Mouse (Mus musculus) liver, embryonic 15.5 days (tissue): Measurements from ENCODE around the gene Stam. TPM values are rescaled to one million over a fixed set of nuclear protein-coding genes. Genes with fewer than 3 reads are reported as not detected.
"Not testable (repeated sequence)": the region's sequence is repeated elsewhere in the genome, so short reads cannot be mapped to it uniquely, and the experiment has no call there.

ENCODE experiments used
- ATAC-seq: fragments of 200-750 bp; cut with Nextera tagmentation; 2 replicates; pipeline ENCODE4 v1.8.0; 2017; ENCODE audit warnings: moderate number of reproducible peaks, mild to moderate bottlenecking, moderate library complexity; ENCODE audit not compliant: insufficient read depth
- H3K27ac ChIP-seq: fragments of 300-500 bp; sonication (generic); replicated peaks from 2 replicates; pipeline ENCODE4 v1.5.1; 2015; ENCODE audit warnings: mild to moderate bottlenecking, inconsistent platforms
- H3K27me3 ChIP-seq: fragments of 300-500 bp; sonication (generic); 2 replicates; pipeline ENCODE4 v1.6.1; 2015; ENCODE audit warnings: mild to moderate bottlenecking, inconsistent platforms
- H3K36me3 ChIP-seq: fragments of 300-500 bp; sonication (generic); replicated peaks from 2 replicates; pipeline ENCODE4 v1.6.1; 2015; ENCODE audit warnings: moderate library complexity, mild to moderate bottlenecking, inconsistent platforms
- H3K4me1 ChIP-seq: fragments of 300-500 bp; sonication (generic); replicated peaks from 2 replicates; pipeline ENCODE4 v1.6.1; 2015; ENCODE audit warnings: inconsistent platforms
- H3K4me2 ChIP-seq: fragments of 300-500 bp; sonication (generic); 2 replicates; pipeline ENCODE4 v1.6.1; 2015; ENCODE audit warnings: moderate library complexity, mild to moderate bottlenecking, inconsistent platforms
- H3K4me3 ChIP-seq: fragments of 300-500 bp; sonication (generic); replicated peaks from 2 replicates; pipeline ENCODE4 v1.5.1; 2015; ENCODE audit warnings: mild to moderate bottlenecking, inconsistent platforms
- H3K9ac ChIP-seq: fragments of 300-500 bp; sonication (generic); 2 replicates; pipeline ENCODE4 v1.6.1; 2015; ENCODE audit warnings: moderate library complexity, mild to moderate bottlenecking, inconsistent platforms
- H3K9me3 ChIP-seq: fragments of 300-500 bp; sonication (generic); replicated peaks from 2 replicates; pipeline ENCODE4 v1.6.1; 2016; ENCODE audit warnings: inconsistent platforms
- WGBS: fragments of 180-500 bp; shearing (Covaris S2); methylation state at CpG from one replicate; pipeline ENCODE4 v1.1.7; 2015; ENCODE audit warnings: mixed read lengths; ENCODE audit not compliant: insufficient replicate concordance; 5-methylcytosine and 5-hydroxymethylcytosine counted together
- polyA plus RNA-seq: library from polyadenylated mRNA; unstranded; fragments of >200 nt; fragmentation: Nextera tagmentation; extraction: Ambion mirVana; gene quantifications from 2 replicates; pipeline ENCODE4 v1.2.1, GENCODE M21; 2015

The Stam gene
- polyA plus RNA-seq, 1 experiment from 2014 or later, result 26.2 TPM

DNA sequence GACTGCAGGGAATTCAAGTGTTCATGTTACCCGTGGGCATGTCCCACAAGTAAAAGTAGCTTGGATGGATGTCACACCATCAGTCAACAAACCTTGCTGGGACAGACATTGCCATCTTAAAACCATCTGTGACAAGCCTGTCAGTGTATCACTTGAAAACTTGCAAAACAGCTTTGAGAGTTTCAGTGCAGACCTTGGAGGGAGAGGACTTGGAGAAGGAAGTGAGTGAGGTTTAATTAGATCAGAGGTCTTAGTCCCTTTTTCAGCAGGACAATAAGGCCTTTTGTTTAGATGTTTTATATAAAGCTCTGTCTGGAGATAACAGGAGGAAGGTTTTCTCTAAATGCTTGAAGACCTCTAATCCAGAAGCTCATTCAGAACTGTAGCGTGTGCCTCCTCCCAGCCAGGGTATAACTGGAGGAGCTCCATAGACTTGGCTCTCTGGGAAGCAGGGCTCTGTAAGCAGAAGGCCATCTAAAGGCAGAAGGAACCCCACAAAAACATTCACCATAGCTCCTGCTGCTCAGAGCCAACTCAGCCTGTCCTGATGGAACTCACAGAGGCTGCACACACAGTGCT, 124.5 kb downstream of the Stam start:
- H3K4me2 ChIP-seq, H3K4me1 ChIP-seq, H3K9ac ChIP-seq, H3K36me3 ChIP-seq, H3K27ac ChIP-seq, H3K27me3 ChIP-seq, ATAC-seq, H3K4me3 ChIP-seq, H3K9me3 ChIP-seq: not testable (repeated sequence)
- 43% methylated on average over 1 of the region's 2 CpGs for WGBS

Other genes starting within 250 kb of the Stam start
- gene Hacd1, start 18.0 kb upstream of the Stam start, polyA plus RNA-seq, result 44.2 and 46.9 TPM in 2 replicates
- 0.03 TPM in 2 replicates for gene Tmem236, start 100.4 kb downstream of the Stam start, polyA plus RNA-seq
- 8.1 and 8.9 TPM in 2 replicates for gene Mrc1, start 155.3 kb downstream of the Stam start, polyA plus RNA-seq